Mouse (Mus musculus) midbrain, postnatal 0 days (tissue): ENCODE measurements at regions not wholly inside any gene's neighbourhood (a gene's known extent, or its start where the extent isn't known, plus 50 kb on each side); places are given as distances from the start of the nearest gene placed in this dataset.
A peak's percentile ranks its signal among the peaks of the same experiment; 100 is the strongest.

ENCODE experiments used
- ATAC-seq: fragments of 200-750 bp; cut with Nextera tagmentation; 2 replicates; pipeline ENCODE4 v1.8.0; 2017; ENCODE audit warnings: moderate number of reproducible peaks, mild to moderate bottlenecking, moderate TSS enrichment, moderate library complexity; ENCODE audit not compliant: low FRiP score
- DNase-seq: peaks from one replicate; pipeline ENCODE4 v3.0.0-alpha.2; 2015; ENCODE audit warnings: low spot score
- H3K27ac ChIP-seq: fragments of 300-500 bp; sonication (generic); 2 replicates; pipeline ENCODE4 v1.5.1; 2014; ENCODE audit warnings: low read depth, mild to moderate bottlenecking, low read length, mixed read lengths
- H3K27me3 ChIP-seq: fragments of 300-500 bp; sonication (generic); 2 replicates; pipeline ENCODE4 v1.6.1; 2014; ENCODE audit warnings: low read length, control low read depth, mixed read lengths; ENCODE audit not compliant: insufficient read depth
- H3K36me3 ChIP-seq: fragments of 300-500 bp; sonication (generic); 2 replicates; pipeline ENCODE4 v1.6.1; 2014; ENCODE audit warnings: low read length, control low read depth, mixed read lengths; ENCODE audit not compliant: insufficient read depth
- H3K4me1 ChIP-seq: fragments of 300-500 bp; sonication (generic); 2 replicates; pipeline ENCODE4 v1.6.1; 2014; ENCODE audit warnings: mild to moderate bottlenecking, control low read depth, antibody characterized with exemption, low read length, mixed read lengths; ENCODE audit not compliant: insufficient read depth
- H3K4me2 ChIP-seq: fragments of 300-500 bp; sonication (generic); 2 replicates; pipeline ENCODE4 v1.6.1; 2014; ENCODE audit warnings: low read depth, mild to moderate bottlenecking, low read length, mixed read lengths; ENCODE audit not compliant: poor library complexity, severe bottlenecking
- H3K4me3 ChIP-seq: fragments of 300-500 bp; sonication (generic); 2 replicates; pipeline ENCODE4 v1.5.1; 2014; ENCODE audit warnings: low read depth, mild to moderate bottlenecking, low read length, moderate library complexity
- H3K9ac ChIP-seq: fragments of 300-500 bp; sonication (generic); replicated peaks from 2 replicates; pipeline ENCODE4 v1.6.1; 2014; ENCODE audit warnings: mild to moderate bottlenecking, low read length, moderate library complexity, mixed read lengths; ENCODE audit not compliant: poor library complexity, severe bottlenecking
- H3K9me3 ChIP-seq: fragments of 300-500 bp; sonication (generic); 2 replicates; pipeline ENCODE4 v1.6.1; 2016; ENCODE audit warnings: low read length, control low read depth
- CTCF ChIP-seq: IDR thresholded peaks from 2 replicates; pipeline ENCODE4 v1.5.1; 2016; ENCODE audit warnings: antibody characterized with exemption, mild to moderate bottlenecking
- WGBS: fragments of 180-500 bp; shearing (Covaris S2); extraction: QIAGEN DNeasy Blood & Tissue Kit; methylation state at CpG from one replicate; pipeline ENCODE4 v1.1.7; 2014; 5-methylcytosine and 5-hydroxymethylcytosine counted together

GRCm38 (mm10) chr15:43364496-43364895 is 3230.3 kb downstream of the 9330182O14Rik start:
- Histone ChIP-seq H3K4me1 (no peaks in the 10 kb centered on the region), H3K9me3 (no peaks in the 10 kb centered on the region), H3K36me3 (no peaks in the 10 kb centered on the region), H3K4me2 (no peak overlapping the region), H3K27ac (no peak overlapping the region), H3K9ac (no peak overlapping the region), H3K4me3 (no peak overlapping the region), H3K27me3 (no peaks in the 10 kb centered on the region)
- peak; percentile 75 for ATAC-seq
- TF ChIP-seq CTCF: no peak
- peak; percentile 8 for DNase-seq
- WGBS: 60% methylated on average over 4 of the region's 4 CpGs

- Histone ChIP-seq H3K4me3 (no peak overlapping the region), H3K9ac (no peak overlapping the region), H3K27ac (no peak overlapping the region), H3K4me2 (no peak overlapping the region), H3K9me3 (no peaks in the 10 kb centered on the region), H3K27me3 (no peaks in the 10 kb centered on the region), H3K4me1 (no peaks in the 10 kb centered on the region), H3K36me3 (no peaks in the 10 kb centered on the region)
- WGBS: 88% methylated on average over 4 of the region's 4 CpGs
- no peak for DNase-seq
- no peak for ATAC-seq
- TF ChIP-seq CTCF: no peak
Observed at GRCm38 (mm10) chr15:43373072-43373471, 3238.9 kb downstream of the 9330182O14Rik start.

DNA sequence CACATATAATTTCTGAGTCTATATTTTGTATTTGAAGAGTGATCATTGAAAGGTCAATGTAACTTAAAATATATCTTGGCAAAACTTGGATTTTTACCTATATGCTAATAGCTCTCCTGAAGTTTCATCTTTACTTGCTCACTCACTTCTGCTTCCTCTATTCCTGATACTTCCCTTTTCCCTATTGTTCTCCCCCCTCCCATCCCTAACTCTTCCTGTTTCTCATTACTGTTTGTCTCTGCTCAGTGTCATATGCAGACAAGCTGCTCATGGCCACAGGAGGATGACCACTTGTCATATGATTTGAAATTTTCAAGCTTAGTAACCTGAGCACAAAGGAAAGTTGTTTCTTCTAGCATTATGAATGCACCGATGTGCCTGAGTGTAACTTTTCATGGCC is 3248.2 kb downstream of the 9330182O14Rik start:
- WGBS: 93% methylated on average over 1 of the region's 1 CpGs
- ATAC-seq (no peak), DNase-seq (no peak)
- Histone ChIP-seq H3K4me1 (no peaks in the 10 kb centered on the region), H3K27ac (no peak overlapping the region), H3K9ac (no peak overlapping the region), H3K27me3 (no peaks in the 10 kb centered on the region), H3K4me2 (no peak overlapping the region), H3K36me3 (no peaks in the 10 kb centered on the region), H3K9me3 (no peaks in the 10 kb centered on the region), H3K4me3 (no peak overlapping the region)
- TF ChIP-seq CTCF: no peak

DNA sequence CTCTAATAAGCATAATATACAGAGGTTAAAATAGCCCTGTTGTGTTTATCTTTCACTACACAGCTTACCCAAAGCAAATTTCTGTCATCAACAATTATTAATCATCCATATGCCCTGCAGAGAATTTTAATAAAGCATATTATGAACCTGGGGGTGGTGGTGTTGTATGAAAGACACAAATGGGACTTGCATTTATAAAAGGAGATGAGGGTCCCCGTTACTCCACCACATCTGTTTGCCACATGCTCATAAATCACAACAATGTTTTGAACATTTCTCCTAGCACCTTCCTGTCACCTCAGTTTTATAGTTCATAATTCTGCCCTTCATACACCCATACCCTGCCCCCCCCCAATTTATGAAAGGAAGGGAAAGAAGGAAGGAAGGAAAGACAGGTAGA is 3265.7 kb downstream of the 9330182O14Rik start:
- no peak for TF ChIP-seq CTCF

GRCm38 (mm10) chr15:43403585-43403984 is 3269.4 kb downstream of the 9330182O14Rik start:
- ATAC-seq: no peak
- H3K4me2 ChIP-seq: no peak overlapping the region
- DNase-seq: no peak
- H3K9ac ChIP-seq: no peak overlapping the region
- no peak overlapping the region for H3K27ac ChIP-seq
- WGBS: 80% methylated on average over 2 of the region's 2 CpGs
- H3K27me3 ChIP-seq: no peaks in the 10 kb centered on the region
- no peaks in the 10 kb centered on the region for H3K4me1 ChIP-seq
- no peaks in the 10 kb centered on the region for H3K9me3 ChIP-seq
- no peak overlapping the region for H3K4me3 ChIP-seq
- no peaks in the 10 kb centered on the region for H3K36me3 ChIP-seq
- TF ChIP-seq CTCF: no peak

More for the DNA sequence above, 3265.7 kb downstream of the 9330182O14Rik start:
- no peak overlapping the region for H3K27ac ChIP-seq
- H3K36me3 ChIP-seq: no peaks in the 10 kb centered on the region
- 82% methylated on average over 1 of the region's 1 CpGs for WGBS
- no peak overlapping the region for H3K9ac ChIP-seq
- no peaks in the 10 kb centered on the region for H3K4me1 ChIP-seq
- no peak for DNase-seq
- H3K9me3 ChIP-seq: no peaks in the 10 kb centered on the region
- no peak overlapping the region for H3K4me2 ChIP-seq
- no peaks in the 10 kb centered on the region for H3K27me3 ChIP-seq
- no peak overlapping the region for H3K4me3 ChIP-seq
- no peak for ATAC-seq
